Mouse (Mus musculus): ENCODE data around the gene Ccdc97.

DNA sequence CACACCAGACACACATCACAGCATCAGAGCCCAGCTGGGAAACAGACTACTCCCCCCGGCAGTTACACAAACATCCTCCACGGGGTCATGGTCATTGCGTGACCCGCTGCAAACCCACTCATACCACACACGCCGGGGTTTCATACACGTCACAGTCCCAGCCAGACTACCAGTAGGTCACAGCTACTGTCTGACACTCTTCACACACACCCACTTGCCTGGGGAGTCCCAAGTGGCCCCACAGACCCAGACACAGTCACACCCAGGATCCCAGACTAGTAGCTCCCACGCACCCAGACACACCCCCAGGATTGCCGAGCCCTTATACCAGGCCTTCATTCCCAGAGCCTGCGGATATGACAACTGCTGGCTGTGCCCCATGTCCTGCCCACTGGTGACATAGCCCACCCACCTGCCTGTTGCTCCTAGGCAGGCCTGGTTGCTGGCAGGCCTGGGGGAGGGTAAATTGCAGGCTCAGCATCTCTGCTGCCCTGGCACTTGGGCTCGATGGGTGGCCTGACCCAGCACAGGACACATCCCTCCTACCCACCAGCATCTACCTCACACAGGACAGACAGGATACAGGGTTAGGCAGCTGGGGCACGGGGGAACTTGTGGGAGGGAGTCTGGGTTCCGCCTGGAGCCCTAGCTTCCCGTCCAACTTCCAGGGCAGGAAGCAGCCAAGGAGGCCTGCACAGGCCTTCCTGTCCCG, 11.2 kb downstream of the Ccdc97 start:
- TF ChIP-seq CTCF (IDR thresholded peaks at IDR 0.05; ENCODE audit: extremely low read depth, insufficient read depth, low read length) = no peak
- TF ChIP-seq POLR2A (IDR thresholded peaks at IDR 0.05; ENCODE audit: extremely low read depth, insufficient read depth, low read length) = no peak
